Mouse (Mus musculus) liver (tissue): Measurements from ENCODE around the gene Evi2a.

Experiments used
- DNase-seq: peaks from one replicate; pipeline ENCODE4 v3.0.0-alpha.2; 2020; ENCODE audit warnings: mixed read lengths

Evi2a gene

DNA sequence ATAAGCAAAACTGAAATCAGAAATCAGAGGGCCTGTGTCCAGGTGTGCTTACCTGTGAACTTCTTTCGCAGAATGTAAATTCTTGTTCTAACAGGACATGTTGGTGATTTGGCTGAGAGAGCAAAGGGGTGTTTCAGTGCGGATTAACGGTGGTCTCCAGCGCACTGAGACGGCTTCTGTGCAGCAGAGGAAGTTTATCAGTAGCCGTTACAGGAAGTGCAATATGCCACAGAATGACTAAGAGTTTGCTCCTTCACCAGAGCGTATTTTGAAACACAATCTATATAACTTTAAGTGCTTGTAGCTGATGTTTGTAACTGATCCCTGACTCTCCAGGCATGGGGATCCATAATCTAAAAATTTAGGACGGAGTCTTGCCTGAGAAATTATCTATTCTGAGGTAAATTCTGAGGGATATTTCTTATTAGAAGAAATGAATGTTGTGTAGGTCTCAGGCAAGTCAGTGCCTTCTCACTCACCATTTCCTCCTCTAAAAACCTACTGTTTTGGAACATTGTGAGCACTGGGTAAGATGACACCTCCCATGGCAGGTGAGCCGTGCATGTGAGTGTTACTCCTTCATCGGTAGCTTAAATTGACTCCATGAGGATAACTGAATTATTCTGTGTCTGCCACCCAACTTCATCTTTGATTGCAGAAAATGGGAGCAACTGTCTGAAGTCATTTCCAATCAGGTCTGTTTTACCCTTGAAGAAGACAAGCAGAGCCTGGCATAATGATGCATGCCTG, 6.7 kb downstream of the Evi2a start, which contains the start of gene Evi2b:
Gene Evi2b, minus strand, starts transcription at position 203 of the 750 bp plus-strand sequence.
- DNase-seq = peak; percentile 29

DNA sequence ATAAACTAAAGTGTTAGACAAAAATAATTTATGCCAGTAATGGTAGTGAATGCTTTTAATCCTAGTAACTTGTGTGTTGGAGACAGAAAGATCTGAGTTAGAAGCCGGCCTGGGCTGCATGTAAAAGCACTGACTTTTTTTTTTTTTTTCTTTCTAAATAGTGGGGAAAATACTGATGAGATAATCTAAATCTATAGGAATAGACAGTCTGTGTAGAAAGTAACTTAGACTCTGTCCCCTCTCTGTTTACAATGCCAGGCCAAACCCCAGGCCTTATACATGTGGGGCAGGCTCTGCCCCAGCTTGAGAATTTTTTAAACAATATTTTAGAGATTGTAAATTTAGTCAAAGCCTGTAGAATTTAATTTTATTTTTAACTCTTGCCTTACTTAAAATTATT, 7.5 kb downstream of the Evi2a start:
- DNase-seq = no peak

DNA sequence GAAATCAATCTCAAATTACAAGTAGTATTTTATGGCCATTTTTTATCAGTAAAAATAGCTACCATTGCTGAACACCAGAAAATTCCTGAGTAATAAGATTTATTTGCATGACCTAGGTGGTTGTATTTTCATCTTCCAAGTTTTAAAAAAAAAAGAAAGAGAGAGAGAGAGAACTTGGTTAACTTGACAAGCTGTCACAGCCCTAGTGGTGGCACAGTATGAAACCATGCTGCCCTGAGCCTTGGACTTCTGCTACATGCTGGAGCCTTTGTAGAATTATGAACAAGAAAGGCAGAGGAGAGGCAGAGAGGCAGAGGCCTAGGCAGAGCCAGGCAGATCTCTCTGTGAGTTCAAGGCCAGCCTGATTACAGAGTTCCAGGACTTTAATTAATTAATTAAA, 8.5 kb downstream of the Evi2a start:
- DNase-seq = no peak

DNA sequence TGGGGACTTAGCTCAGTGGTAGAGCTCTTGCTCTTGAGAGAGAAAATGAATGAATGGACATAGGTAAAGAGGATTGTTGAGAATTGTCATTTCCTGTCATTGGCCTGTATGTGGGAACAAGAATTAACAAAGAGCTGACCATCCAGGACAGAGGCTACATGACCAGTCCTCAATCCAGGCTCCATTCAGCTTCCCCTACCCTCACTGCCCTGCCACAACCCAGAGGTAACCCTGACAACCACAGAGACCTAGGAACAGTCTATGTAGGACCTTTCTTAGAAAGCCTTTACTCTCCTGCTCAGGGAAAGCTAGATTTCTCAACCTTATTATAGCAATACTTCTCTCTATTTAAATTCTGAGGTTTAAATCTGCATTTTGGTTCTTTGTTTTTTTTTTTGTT, 9.6 kb downstream of the Evi2a start:
- no peak for DNase-seq

DNA sequence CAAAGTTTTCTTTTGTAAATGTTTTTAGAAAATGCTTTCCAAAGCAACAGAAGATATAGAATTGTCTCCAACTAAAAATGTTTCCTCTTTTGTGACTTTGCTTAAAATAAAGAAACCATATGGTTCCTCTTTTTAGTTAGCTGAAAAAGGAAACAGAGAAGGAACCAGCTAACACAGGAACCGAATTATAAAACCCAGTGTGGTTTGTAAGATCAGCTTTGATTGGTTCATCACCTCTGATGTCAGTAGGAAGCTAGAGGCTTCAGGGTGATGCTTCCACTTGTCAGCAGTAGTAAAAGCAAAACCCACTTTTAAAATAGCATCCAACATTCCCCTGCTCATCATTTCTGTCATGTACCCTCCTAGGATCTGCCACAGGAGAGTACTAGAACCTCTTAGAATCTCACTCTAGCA, 10.5 kb downstream of the Evi2a start:
- DNase-seq = no peak

DNA sequence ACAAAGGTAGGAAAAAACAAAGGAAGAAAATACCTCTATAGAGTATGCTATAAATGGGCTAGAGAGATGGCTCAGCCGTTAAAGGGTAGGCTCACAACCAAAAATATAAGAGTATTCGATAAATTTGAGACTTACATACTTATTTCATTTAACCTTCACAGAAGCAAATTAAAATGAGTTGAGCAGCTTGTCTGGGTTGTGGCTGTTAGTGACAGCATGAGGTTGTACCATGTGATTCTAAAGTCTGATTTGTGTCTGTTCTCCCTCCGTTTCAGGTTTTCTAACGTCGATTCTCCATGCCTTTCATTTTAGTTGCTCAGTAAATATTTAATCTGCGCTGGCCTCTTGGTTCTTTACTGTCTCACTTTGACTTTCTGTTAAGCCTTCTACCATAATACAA, 11.1 kb downstream of the Evi2a start:
- no peak for DNase-seq

DNA sequence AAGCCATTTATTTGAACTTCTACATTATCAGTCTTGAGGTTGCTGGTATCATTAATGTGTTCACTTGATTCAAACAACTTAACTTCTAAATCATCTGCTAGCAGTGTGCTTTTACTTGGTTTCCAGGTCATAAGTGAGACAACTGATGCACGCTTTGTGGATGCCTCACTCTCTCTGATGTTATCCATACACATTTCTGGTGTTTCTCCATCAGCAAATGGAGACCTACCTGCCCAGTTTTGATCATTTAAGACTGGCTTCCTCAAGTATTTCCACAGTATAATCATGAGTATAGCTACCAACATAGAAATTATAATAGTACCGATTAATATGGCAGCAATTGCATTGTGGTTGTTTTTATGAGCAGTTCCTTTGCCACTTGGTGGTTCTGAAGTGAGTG, 14.6 kb downstream of the Evi2a start:
- no peak for DNase-seq

DNA sequence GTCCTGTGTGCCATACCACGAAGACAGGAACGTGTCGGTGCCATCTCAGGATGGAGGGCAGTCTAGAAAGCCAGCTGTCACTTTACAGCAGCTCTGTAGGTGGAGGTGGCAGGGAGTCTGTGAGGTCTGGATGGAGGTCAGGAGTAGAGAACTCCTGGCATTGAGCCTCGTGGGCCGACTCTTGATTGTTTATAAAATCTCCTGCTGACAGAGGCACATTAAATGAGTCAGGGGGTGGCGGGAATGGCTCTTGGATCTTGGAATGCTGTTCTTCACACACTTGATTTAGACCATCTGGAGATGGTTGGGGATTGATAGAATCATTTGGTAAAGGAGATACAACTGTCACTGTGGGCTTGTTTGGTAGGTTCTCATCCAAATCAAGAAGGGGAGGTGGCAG, 15.1 kb downstream of the Evi2a start:
- no peak for DNase-seq

DNA sequence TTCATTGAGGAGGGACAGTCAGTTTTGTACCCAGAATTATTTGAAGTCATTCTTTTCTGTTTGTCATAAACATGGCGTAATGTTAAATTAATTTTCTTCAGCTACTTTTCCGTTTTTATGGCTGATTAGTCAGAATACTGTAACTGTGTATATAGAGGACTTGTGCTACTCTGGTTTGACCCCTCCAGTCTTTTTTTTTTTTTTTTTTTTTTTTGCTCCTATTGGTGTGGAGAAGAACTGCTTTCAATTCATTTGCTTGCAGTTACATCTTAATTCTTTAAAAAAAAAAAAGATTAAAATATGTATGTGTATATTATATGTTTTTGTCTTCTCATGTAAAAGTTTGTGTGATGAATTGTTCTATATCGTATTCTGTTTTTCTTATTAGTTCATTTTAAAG, 18.4 kb downstream of the Evi2a start:
- DNase-seq = no peak

DNA sequence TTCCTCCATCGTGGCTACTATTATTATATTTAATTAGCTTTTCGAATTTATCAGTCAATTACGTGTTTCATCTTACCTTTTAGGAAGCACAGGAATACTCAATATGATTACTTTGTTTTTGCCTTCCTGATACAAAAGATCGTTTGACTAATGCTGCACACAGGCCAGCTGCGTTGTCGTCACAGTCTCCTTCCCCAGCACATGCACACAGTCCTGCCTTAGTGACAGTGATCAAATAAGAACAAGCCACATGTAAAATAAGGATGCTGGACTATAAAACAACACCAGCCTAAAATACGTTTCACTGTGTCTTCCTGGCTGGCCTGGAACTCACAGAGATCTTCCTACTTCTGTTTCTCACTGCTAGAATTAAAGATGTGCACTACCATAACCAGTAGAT, 25.9 kb downstream of the Evi2a start:
- no peak for DNase-seq

DNA sequence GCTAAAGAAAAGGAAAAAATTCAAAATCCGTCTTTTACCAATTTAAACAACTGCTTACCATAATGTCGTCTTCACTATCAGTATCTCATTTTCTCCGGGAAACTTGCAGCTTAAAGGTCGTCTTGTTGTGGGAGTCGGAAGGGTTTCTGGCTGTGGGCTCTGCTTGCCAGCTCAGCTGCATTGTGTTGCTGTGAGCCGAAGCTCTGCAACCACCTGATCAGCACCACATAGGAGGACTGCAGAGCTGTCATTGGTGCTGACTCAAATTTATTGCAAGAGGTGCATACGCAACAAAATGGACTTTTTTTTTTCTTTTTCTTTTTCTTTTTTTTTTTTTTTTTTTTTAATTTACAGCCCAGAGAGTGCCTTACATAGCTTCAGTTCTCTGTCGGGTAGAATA, 26.6 kb downstream of the Evi2a start, which contains the start of gene Omg:
Gene Omg, minus strand, starts transcription at position 240 of the 400 bp plus-strand sequence.
- no peak for DNase-seq

DNA sequence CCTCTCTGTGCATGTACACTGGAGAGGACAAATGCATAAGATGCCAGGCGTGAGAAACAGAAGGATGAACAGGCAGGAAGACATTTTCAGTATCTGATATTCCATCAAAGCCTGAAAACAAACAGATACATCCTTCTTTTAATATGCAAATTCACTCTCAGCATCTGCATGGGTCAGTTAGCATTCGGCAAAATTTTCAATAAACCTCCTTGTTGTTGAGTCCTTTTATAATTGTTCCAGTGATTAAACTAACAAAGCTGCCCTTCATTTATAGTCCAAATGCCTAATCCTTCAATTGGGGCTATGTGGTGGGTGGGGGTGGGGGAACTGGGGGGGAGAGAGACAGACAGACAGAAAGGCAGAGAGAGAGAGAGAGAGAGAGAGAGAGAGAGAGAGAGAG, 27.5 kb downstream of the Evi2a start:
- no peak for DNase-seq

DNA sequence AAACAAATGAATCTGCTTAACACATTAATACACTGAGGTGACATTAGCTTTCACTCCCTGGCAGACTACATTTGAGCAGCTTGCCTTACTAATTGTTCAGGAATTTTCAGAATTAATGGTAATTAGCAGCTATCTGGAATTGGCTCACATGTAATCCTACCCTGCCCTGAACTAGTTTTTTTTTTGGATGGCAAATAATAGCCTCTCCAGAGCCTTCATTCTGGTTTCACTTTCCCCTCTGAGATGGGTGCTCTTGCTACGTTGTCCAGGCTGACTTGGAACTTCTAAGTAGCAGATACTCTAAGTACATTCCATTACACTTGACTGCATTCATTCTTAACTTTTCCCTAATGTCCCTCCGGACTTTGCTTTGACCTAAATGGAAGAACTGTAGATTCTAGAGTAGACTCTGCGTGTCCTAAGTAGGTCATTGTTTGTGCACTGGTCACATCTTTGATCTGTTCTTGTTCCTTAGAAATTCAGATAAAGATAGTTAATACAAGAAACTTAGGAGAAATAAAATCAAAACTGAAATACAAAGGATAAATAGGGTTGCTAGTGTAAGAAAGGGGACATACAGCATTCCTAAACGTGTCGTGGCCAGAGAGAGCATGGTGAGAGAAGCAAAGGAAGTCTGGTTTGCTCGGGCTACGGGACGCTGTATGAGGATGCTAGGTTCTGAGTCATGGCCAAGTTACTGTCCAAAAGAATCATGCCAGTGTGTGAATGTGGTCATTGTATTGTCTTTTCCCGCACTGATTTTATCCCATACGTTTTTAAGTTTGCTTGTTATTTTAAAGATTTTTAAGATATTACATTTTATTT, 35.2 kb downstream of the Evi2a start:
- DNase-seq = no peak

DNA sequence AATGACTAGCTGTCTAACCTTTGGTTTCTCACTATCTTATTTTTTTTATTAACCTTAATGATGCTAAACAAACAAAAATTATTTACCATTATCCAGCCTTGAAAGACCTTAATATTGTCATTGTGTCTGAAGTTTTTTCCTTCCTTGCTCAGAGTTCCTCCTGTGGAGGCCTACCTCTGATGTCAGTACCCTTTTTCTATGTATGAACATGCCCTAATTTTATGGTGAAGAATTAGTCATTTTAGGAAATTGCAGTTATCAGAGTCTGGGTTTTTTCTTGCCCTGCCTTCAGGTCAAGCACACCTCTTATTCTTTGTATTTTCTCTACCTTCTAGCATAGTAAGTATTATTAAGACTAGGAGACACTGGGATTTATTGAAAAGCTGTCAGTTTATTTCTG, 45.7 kb downstream of the Evi2a start:
- no peak for DNase-seq

DNA sequence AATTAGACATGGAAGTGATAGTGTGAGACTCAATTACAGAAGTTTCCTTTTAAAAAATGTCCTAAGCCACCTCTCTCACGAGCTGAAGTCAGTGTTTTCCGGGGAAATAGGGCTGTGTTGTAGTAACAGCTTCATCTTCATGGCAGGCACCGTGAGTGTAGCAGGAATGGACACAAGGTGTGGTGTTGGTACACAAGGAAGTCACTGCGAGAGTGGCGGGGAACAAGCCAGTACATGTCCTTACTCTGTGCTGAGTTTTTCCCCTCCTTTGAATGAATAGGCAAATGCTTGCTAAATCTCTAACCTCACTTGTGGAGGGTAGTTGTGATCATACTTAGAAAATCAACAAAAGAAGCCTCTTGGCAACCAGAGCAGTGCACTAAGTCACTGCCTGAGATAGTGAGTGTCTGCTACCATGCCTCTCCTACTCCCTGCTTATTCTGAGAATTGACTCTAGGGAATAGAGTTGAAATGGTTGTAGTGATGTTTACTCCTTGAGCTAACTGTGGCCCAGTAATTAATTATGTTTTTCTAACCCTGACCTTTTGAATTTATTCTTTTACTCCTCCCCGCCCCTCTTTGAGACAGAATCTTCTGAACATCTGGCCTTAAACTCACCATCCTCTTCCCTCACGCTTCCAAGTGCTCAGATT, 46.4 kb downstream of the Evi2a start:
- DNase-seq = no peak

DNA sequence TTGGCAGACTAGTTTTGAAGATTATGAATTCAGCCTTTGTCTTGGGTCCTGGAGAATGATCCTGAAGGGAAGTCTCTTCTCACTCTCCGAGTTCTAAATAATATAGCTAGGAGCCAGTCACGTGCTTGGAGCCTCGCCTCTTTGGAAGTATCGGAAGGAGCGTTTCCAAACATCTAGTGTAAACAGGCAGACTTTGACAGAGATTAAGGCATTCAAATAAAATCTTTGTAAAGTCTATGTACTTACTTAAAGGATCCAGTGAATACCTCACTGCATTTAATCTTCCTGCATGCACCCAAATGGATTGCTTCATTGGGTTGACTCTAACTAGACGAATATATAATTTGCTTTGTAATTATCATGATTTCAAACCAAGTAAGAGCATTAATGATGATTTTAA, 47.0 kb downstream of the Evi2a start:
- no peak for DNase-seq
